Mouse (Mus musculus) layer of hippocampus, adult 11-12 months (tissue): ENCODE measurements around the gene Grip1.
A peak's percentile ranks its signal among the peaks of the same experiment; 100 is the strongest.

Experiments
- DNase-seq: peaks from one replicate; pipeline ENCODE4 v3.0.0; 2022; ENCODE audit warnings: low spot score

Grip1 gene

GRCm38 (mm10) chr10:119458991-119459390 is 5.4 kb downstream of the Grip1 start:
- no peak for DNase-seq

GRCm38 (mm10) chr10:119463345-119463744 is 9.7 kb downstream of the Grip1 start:
- no peak for DNase-seq

- DNase-seq = no peak
Measured at GRCm38 (mm10) chr10:119463793-119464192, 10.2 kb downstream of the Grip1 start.

- DNase-seq = no peak
Measured at GRCm38 (mm10) chr10:119467976-119468375, 14.3 kb downstream of the Grip1 start.

- no peak for DNase-seq
Measured at GRCm38 (mm10) chr10:119470096-119470495, 16.5 kb downstream of the Grip1 start.

- no peak for DNase-seq
Measured at GRCm38 (mm10) chr10:119475166-119475565, 21.5 kb downstream of the Grip1 start.

GRCm38 (mm10) chr10:119477661-119478060 is 24.0 kb downstream of the Grip1 start:
- no peak for DNase-seq

GRCm38 (mm10) chr10:119483068-119483705 is 29.6 kb downstream of the Grip1 start:
- DNase-seq = no peak

GRCm38 (mm10) chr10:119483766-119484165 is 30.1 kb downstream of the Grip1 start:
- no peak for DNase-seq

- no peak for DNase-seq
Measured at GRCm38 (mm10) chr10:119486936-119487335, 33.3 kb downstream of the Grip1 start.

GRCm38 (mm10) chr10:119490831-119491230 is 37.2 kb downstream of the Grip1 start:
- DNase-seq = no peak

GRCm38 (mm10) chr10:119495317-119495716 is 41.7 kb downstream of the Grip1 start:
- DNase-seq = no peak

- no peak for DNase-seq
Measured at GRCm38 (mm10) chr10:119496221-119496620, 42.6 kb downstream of the Grip1 start.

GRCm38 (mm10) chr10:119521686-119522085 is 68.1 kb downstream of the Grip1 start:
- no peak for DNase-seq

- no peak for DNase-seq
Measured at GRCm38 (mm10) chr10:119525730-119526129, 72.1 kb downstream of the Grip1 start.

GRCm38 (mm10) chr10:119534852-119535251 is 81.2 kb downstream of the Grip1 start:
- no peak for DNase-seq

GRCm38 (mm10) chr10:119541655-119542054 is 88.0 kb downstream of the Grip1 start:
- no peak for DNase-seq

GRCm38 (mm10) chr10:119543771-119544170 is 90.1 kb downstream of the Grip1 start:
- DNase-seq = no peak

- DNase-seq = no peak
Measured at GRCm38 (mm10) chr10:119544743-119545142, 91.1 kb downstream of the Grip1 start.

- DNase-seq = peak; percentile 33
Measured at GRCm38 (mm10) chr10:119547875-119548274, 94.2 kb downstream of the Grip1 start.

GRCm38 (mm10) chr10:119548774-119549173 is 95.1 kb downstream of the Grip1 start:
- no peak for DNase-seq

- DNase-seq = no peak
Measured at GRCm38 (mm10) chr10:119550630-119551029, 97.0 kb downstream of the Grip1 start.

- no peak for DNase-seq
Measured at GRCm38 (mm10) chr10:119556346-119556745, 102.7 kb downstream of the Grip1 start.

- no peak for DNase-seq
Measured at GRCm38 (mm10) chr10:119558432-119558831, 104.8 kb downstream of the Grip1 start.
